Mouse (Mus musculus): ENCODE measurements at regions not wholly inside any gene's neighbourhood (a gene's known extent, or its start where the extent isn't known, plus 50 kb on each side); places are given as distances from the start of the nearest gene placed in this dataset.

- TF ChIP-seq CTCF (IDR thresholded peaks at IDR 0.05; ENCODE audit: borderline replicate concordance, extremely low read depth, insufficient read depth, insufficient read length) (no peak), POLR2A (IDR thresholded peaks at IDR 0.05; ENCODE audit: borderline replicate concordance, extremely low read depth, insufficient read depth, insufficient read length, poor library complexity, severe bottlenecking) (no peak)
Measured at GRCm38 (mm10) chr4:7452678-7453077, 786.2 kb downstream of the Car8 start.

All from brain, embryonic 14.5 days (tissue).